Mouse (Mus musculus): ENCODE results near the gene 4930544D05Rik. TPM values are rescaled to one million over a fixed set of nuclear protein-coding genes. Genes with fewer than 3 reads are reported as not detected.

4930544D05Rik gene
- polyA plus RNA-seq, 1 experiment from 2014 or later: not detected

DNA sequence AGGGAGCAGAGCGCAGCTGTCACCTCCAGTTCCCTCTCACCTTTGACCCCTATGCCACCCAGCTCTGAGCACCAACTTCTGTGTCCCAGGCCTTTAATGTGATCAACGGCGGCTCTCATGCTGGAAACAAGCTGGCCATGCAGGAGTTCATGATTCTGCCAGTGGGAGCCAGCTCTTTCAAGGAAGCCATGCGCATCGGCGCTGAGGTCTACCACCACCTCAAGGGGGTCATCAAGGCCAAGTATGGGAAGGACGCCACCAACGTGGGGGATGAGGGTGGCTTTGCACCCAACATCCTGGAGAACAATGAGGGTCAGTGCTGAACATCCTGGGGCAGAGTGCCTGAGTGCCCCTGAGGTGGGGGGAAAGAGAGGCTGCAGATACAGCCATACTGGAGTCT is 44.9 kb downstream of the 4930544D05Rik start:
- Histone ChIP-seq H3K4me3 (no peak overlapping the region), H3K9ac (replicated peaks) (no peak overlapping the region), H3K27me3 (peaks cover 8% of the 10 kb centered on the region; the same call in 1 of the 2 replicates), H3K27ac (replicated peaks) (no peak overlapping the region), H3K4me1 (peaks cover 18% of the 10 kb centered on the region), H3K4me2 (replicated peaks) (no peak overlapping the region), H3K9me3 (no peaks in the 10 kb centered on the region), H3K36me3 (peaks cover 50% of the 10 kb centered on the region)
- ATAC-seq (ENCODE audit: low FRiP score, low read depth): no peak
- 87% methylated on average over 8 of the region's 8 CpGs for WGBS

DNA sequence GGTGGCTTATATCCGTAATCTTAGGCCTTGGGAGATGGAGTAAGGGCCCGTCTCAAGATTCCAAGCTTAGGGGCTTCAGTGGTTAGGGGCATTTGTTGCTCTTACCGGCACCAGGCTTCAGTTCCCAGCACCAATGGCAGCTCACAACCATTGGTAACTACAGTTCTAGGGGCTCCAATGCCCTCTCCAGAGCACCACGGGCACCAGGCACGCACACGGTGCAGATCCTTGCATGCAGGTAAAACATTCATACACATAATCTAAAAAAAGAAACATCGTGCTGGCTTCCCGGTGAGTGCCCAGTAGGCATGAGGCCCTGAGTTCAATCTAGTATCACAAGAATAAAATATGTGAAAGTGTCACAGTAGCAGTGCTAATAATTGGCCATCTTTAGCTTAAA is 47.5 kb downstream of the 4930544D05Rik start:
- Histone ChIP-seq H3K9me3 (no peaks in the 10 kb centered on the region), H3K4me1 (peaks cover 12% of the 10 kb centered on the region), H3K9ac (replicated peaks) (no peak overlapping the region), H3K36me3 (peaks cover 55% of the 10 kb centered on the region), H3K4me3 (no peak overlapping the region), H3K4me2 (replicated peaks) (no peak overlapping the region), H3K27ac (replicated peaks) (no peak overlapping the region), H3K27me3 (no peaks in the 10 kb centered on the region)
- no peak for ATAC-seq (ENCODE audit: low FRiP score, low read depth)
- 88% methylated on average over 8 of the region's 8 CpGs for WGBS

DNA sequence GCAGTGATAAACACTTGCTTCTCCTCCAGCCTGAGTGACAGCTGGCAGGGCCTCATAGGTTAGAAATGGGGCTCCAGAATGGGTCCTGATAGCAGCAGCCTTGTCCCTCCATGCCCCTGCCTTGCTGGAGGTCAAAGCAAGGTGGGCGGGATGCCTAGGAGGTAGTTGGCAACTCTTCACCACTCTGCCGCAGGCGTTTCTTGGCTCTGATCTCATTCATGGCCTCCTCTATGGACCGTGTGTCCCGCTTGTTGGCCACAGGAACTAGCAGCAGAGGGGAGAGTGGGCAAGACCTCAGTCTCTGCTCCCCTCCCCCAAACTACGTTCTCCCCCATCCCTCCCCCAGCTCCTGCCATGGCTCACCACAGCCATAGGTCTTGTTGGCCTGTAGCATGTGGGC is 48.3 kb downstream of the 4930544D05Rik start:
- Histone ChIP-seq H3K4me1 (peaks cover 15% of the 10 kb centered on the region), H3K36me3 (peaks cover 55% of the 10 kb centered on the region), H3K27ac (replicated peaks) (no peak overlapping the region), H3K9me3 (no peaks in the 10 kb centered on the region), H3K27me3 (no peaks in the 10 kb centered on the region), H3K4me2 (replicated peaks) (no peak overlapping the region), H3K9ac (replicated peaks) (no peak overlapping the region), H3K4me3 (no peak overlapping the region)
- no peak for ATAC-seq (ENCODE audit: low FRiP score, low read depth)
- 95% methylated on average over 6 of the region's 6 CpGs for WGBS

GRCm38 (mm10) chr11:70664741-70665140 is 49.1 kb downstream of the 4930544D05Rik start:
- H3K9ac ChIP-seq (replicated peaks): no peak overlapping the region
- no peaks in the 10 kb centered on the region for H3K9me3 ChIP-seq
- 93% methylated on average over 9 of the region's 9 CpGs for WGBS
- H3K36me3 ChIP-seq: peaks cover 55% of the 10 kb centered on the region
- no peak for ATAC-seq (ENCODE audit: low FRiP score, low read depth)
- H3K4me1 ChIP-seq: peaks cover 15% of the 10 kb centered on the region
- H3K27ac ChIP-seq (replicated peaks): no peak overlapping the region
- H3K4me3 ChIP-seq: no peak overlapping the region
- no peaks in the 10 kb centered on the region for H3K27me3 ChIP-seq
- no peak overlapping the region for H3K4me2 ChIP-seq (replicated peaks)

Other genes starting within 250 kb of the 4930544D05Rik start
- 40.0 and 40.3 TPM in 2 replicates for gene Pelp1, start 205.8 kb upstream of the 4930544D05Rik start, polyA plus RNA-seq (2016; fragmentation: Nextera tagmentation; extraction: Ambion mirVana)
- gene Arrb2, start 183.2 kb upstream of the 4930544D05Rik start, polyA plus RNA-seq (2016; fragmentation: Nextera tagmentation; extraction: Ambion mirVana): 37.0 and 41.1 TPM in 2 replicates
- 37.6 and 39.2 TPM in 2 replicates for gene Med11, start 163.9 kb upstream of the 4930544D05Rik start, polyA plus RNA-seq (2016; fragmentation: Nextera tagmentation; extraction: Ambion mirVana)
- gene Zmynd15, start 156.4 kb upstream of the 4930544D05Rik start, polyA plus RNA-seq (2016; fragmentation: Nextera tagmentation; extraction: Ambion mirVana): 0.21 and 0.33 TPM in 2 replicates
- gene Cxcl16, start 155.9 kb upstream of the 4930544D05Rik start, polyA plus RNA-seq (2016; fragmentation: Nextera tagmentation; extraction: Ambion mirVana): 1.6 and 1.7 TPM in 2 replicates
- 0.46 TPM in 1 of 2 replicates, not detected in the other for gene Tm4sf5, start 110.6 kb upstream of the 4930544D05Rik start, polyA plus RNA-seq (2016; fragmentation: Nextera tagmentation; extraction: Ambion mirVana)
- gene Vmo1, start 101.2 kb upstream of the 4930544D05Rik start, polyA plus RNA-seq (2016; fragmentation: Nextera tagmentation; extraction: Ambion mirVana): not detected in 2 replicates
- 0.26 TPM in 1 of 2 replicates, not detected in the other for gene Gltpd2, start 96.7 kb upstream of the 4930544D05Rik start, polyA plus RNA-seq (2016; fragmentation: Nextera tagmentation; extraction: Ambion mirVana)
- gene Psmb6, start 90.5 kb upstream of the 4930544D05Rik start, polyA plus RNA-seq (2016; fragmentation: Nextera tagmentation; extraction: Ambion mirVana): 774 and 783 TPM in 2 replicates
- gene Gm40193, start 82.9 kb upstream of the 4930544D05Rik start, polyA plus RNA-seq (2016; fragmentation: Nextera tagmentation; extraction: Ambion mirVana): not detected in 2 replicates
- 4.0 and 5.7 TPM in 2 replicates for gene Pld2, start 75.8 kb upstream of the 4930544D05Rik start, polyA plus RNA-seq (2016; fragmentation: Nextera tagmentation; extraction: Ambion mirVana)
- gene Mink1, start 53.0 kb upstream of the 4930544D05Rik start, polyA plus RNA-seq (2016; fragmentation: Nextera tagmentation; extraction: Ambion mirVana): 14.7 and 16.8 TPM in 2 replicates
- gene Chrne, start 3.4 kb downstream of the 4930544D05Rik start, polyA plus RNA-seq (2016; fragmentation: Nextera tagmentation; extraction: Ambion mirVana): 0.32 TPM in 1 of 2 replicates, not detected in the other
- gene Gp1ba, start 23.3 kb downstream of the 4930544D05Rik start, polyA plus RNA-seq (2016; fragmentation: Nextera tagmentation; extraction: Ambion mirVana): 0.35 and 0.37 TPM in 2 replicates
- gene Rnf167, start 31.4 kb downstream of the 4930544D05Rik start, polyA plus RNA-seq (2016; fragmentation: Nextera tagmentation; extraction: Ambion mirVana): 96.6 and 101 TPM in 2 replicates
- 138 and 149 TPM in 2 replicates for gene Slc25a11, start 31.6 kb downstream of the 4930544D05Rik start, polyA plus RNA-seq (2016; fragmentation: Nextera tagmentation; extraction: Ambion mirVana)
- gene Pfn1, start 38.8 kb downstream of the 4930544D05Rik start, polyA plus RNA-seq (2016; fragmentation: Nextera tagmentation; extraction: Ambion mirVana): 1,047 and 1,099 TPM in 2 replicates
- 12.0 and 12.7 TPM in 2 replicates for gene Eno3, start 41.4 kb downstream of the 4930544D05Rik start, polyA plus RNA-seq (2016; fragmentation: Nextera tagmentation; extraction: Ambion mirVana)
- 156 and 160 TPM in 2 replicates for gene Spag7, start 53.6 kb downstream of the 4930544D05Rik start, polyA plus RNA-seq (2016; fragmentation: Nextera tagmentation; extraction: Ambion mirVana)
- gene Camta2, start 72.3 kb downstream of the 4930544D05Rik start, polyA plus RNA-seq (2016; fragmentation: Nextera tagmentation; extraction: Ambion mirVana): 13.0 and 14.9 TPM in 2 replicates
- 0.86 and 1.3 TPM in 2 replicates for gene Inca1, start 84.3 kb downstream of the 4930544D05Rik start, polyA plus RNA-seq (2016; fragmentation: Nextera tagmentation; extraction: Ambion mirVana)
- 2.0 and 2.2 TPM in 2 replicates for gene Kif1c, start 84.7 kb downstream of the 4930544D05Rik start, polyA plus RNA-seq (2016; fragmentation: Nextera tagmentation; extraction: Ambion mirVana)
- 10.6 and 11.7 TPM in 2 replicates for gene Zfp3, start 148.4 kb downstream of the 4930544D05Rik start, polyA plus RNA-seq (2016; fragmentation: Nextera tagmentation; extraction: Ambion mirVana)
- not detected in 2 replicates for gene Scimp, start 196.7 kb downstream of the 4930544D05Rik start, polyA plus RNA-seq (2016; fragmentation: Nextera tagmentation; extraction: Ambion mirVana)
- 49.6 and 58.4 TPM in 2 replicates for gene Rabep1, start 228.9 kb downstream of the 4930544D05Rik start, polyA plus RNA-seq (2016; fragmentation: Nextera tagmentation; extraction: Ambion mirVana)

Data from midbrain, embryonic 12.5 days (tissue).